Mouse (Mus musculus) neural tube, embryonic 14.5 days (tissue): ENCODE measurements at regions not wholly inside any gene's neighbourhood (a gene's known extent, or its start where the extent isn't known, plus 50 kb on each side); places are given as distances from the start of the nearest gene placed in this dataset.

Experiments
- ATAC-seq: fragments of 200-750 bp; cut with Nextera tagmentation; 2 replicates; pipeline ENCODE4 v1.8.0; 2017; ENCODE audit warnings: low read depth, mild to moderate bottlenecking, moderate TSS enrichment, moderate library complexity
- H3K27ac ChIP-seq: fragments of 300-500 bp; sonication (generic); 2 replicates; pipeline ENCODE4 v1.5.1; 2014; ENCODE audit warnings: low read depth, mild to moderate bottlenecking, control low read depth, low read length, moderate library complexity, mixed read lengths
- H3K27me3 ChIP-seq: fragments of 300-500 bp; sonication (generic); 2 replicates; pipeline ENCODE4 v1.6.1; 2014; ENCODE audit warnings: low read length; ENCODE audit not compliant: control insufficient read depth, insufficient read depth
- H3K36me3 ChIP-seq: fragments of 300-500 bp; sonication (generic); 2 replicates; pipeline ENCODE4 v1.6.1; 2014; ENCODE audit warnings: low read length, mixed read lengths; ENCODE audit not compliant: control insufficient read depth, insufficient read depth
- H3K4me1 ChIP-seq: fragments of 300-500 bp; sonication (generic); 2 replicates; pipeline ENCODE4 v1.6.1; 2014; ENCODE audit warnings: low read length; ENCODE audit not compliant: control insufficient read depth, insufficient read depth
- H3K4me2 ChIP-seq: fragments of 300-500 bp; sonication (generic); 2 replicates; pipeline ENCODE4 v1.6.1; 2014; ENCODE audit warnings: mild to moderate bottlenecking, low read depth, low read length, control low read depth
- H3K4me3 ChIP-seq: fragments of 300-500 bp; sonication (generic); 2 replicates; pipeline ENCODE4 v1.5.1; 2014; ENCODE audit warnings: low read depth, low read length, control low read depth, mixed read lengths
- H3K9ac ChIP-seq: fragments of 300-500 bp; sonication (generic); replicated peaks from 2 replicates; pipeline ENCODE4 v1.6.1; 2014; ENCODE audit warnings: low read depth, mild to moderate bottlenecking, control low read depth, low read length, mixed read lengths
- H3K9me3 ChIP-seq: fragments of 300-500 bp; sonication (generic); 2 replicates; pipeline ENCODE4 v1.6.1; 2016; ENCODE audit warnings: low read length; ENCODE audit not compliant: control insufficient read depth
- WGBS: fragments of 180-500 bp; shearing (Covaris S2); extraction: QIAGEN DNeasy Blood & Tissue Kit; methylation state at CpG from one replicate; pipeline ENCODE4 v1.1.7; 2014; 5-methylcytosine and 5-hydroxymethylcytosine counted together

GRCm38 (mm10) chr5:17006807-17007522, 215.4 kb downstream of the Gm28710 start:
- H3K27ac ChIP-seq: no peak overlapping the region
- no peak overlapping the region for H3K4me3 ChIP-seq
- WGBS: 66% methylated on average over 3 of the region's 3 CpGs
- H3K27me3 ChIP-seq: no peaks in the 10 kb centered on the region
- no peaks in the 10 kb centered on the region for H3K9me3 ChIP-seq
- no peak overlapping the region for H3K4me2 ChIP-seq
- ATAC-seq: no peak
- no peak overlapping the region for H3K9ac ChIP-seq
- H3K4me1 ChIP-seq: no peaks in the 10 kb centered on the region
- no peaks in the 10 kb centered on the region for H3K36me3 ChIP-seq

- Histone ChIP-seq H3K36me3 (no peaks in the 10 kb centered on the region), H3K4me1 (no peaks in the 10 kb centered on the region), H3K27ac (no peak overlapping the region), H3K9ac (no peak overlapping the region), H3K27me3 (no peaks in the 10 kb centered on the region), H3K4me2 (no peak overlapping the region), H3K4me3 (no peak overlapping the region), H3K9me3 (no peaks in the 10 kb centered on the region)
- ATAC-seq: no peak
These were observed 230.0 kb downstream of the Gm28710 start for GRCm38 (mm10) chr5:17021636-17022035.

- no peaks in the 10 kb centered on the region for H3K4me1 ChIP-seq
- no peak overlapping the region for H3K9ac ChIP-seq
- no peak for ATAC-seq
- H3K27ac ChIP-seq: no peak overlapping the region
- H3K4me2 ChIP-seq: no peak overlapping the region
- no peaks in the 10 kb centered on the region for H3K27me3 ChIP-seq
- H3K4me3 ChIP-seq: no peak overlapping the region
- no peaks in the 10 kb centered on the region for H3K9me3 ChIP-seq
- 54% methylated on average over 2 of the region's 2 CpGs for WGBS
- no peaks in the 10 kb centered on the region for H3K36me3 ChIP-seq
These were observed 262.3 kb downstream of the Gm28710 start for GRCm38 (mm10) chr5:17053935-17054334.

GRCm38 (mm10) chr5:17064565-17064964, 273.0 kb downstream of the Gm28710 start:
- no peak overlapping the region for H3K4me2 ChIP-seq
- no peak overlapping the region for H3K4me3 ChIP-seq
- ATAC-seq: no peak
- 93% methylated on average over 8 of the region's 8 CpGs for WGBS
- no peaks in the 10 kb centered on the region for H3K27me3 ChIP-seq
- H3K27ac ChIP-seq: no peak overlapping the region
- no peak overlapping the region for H3K9ac ChIP-seq
- H3K4me1 ChIP-seq: no peaks in the 10 kb centered on the region
- no peaks in the 10 kb centered on the region for H3K9me3 ChIP-seq
- H3K36me3 ChIP-seq: no peaks in the 10 kb centered on the region

GRCm38 (mm10) chr5:17080405-17080804, 288.8 kb downstream of the Gm28710 start:
- no peaks in the 10 kb centered on the region for H3K4me1 ChIP-seq
- H3K4me2 ChIP-seq: no peak overlapping the region
- 79% methylated on average over 1 of the region's 1 CpGs for WGBS
- H3K36me3 ChIP-seq: no peaks in the 10 kb centered on the region
- H3K9me3 ChIP-seq: no peaks in the 10 kb centered on the region
- H3K4me3 ChIP-seq: no peak overlapping the region
- no peaks in the 10 kb centered on the region for H3K27me3 ChIP-seq
- ATAC-seq: no peak
- H3K9ac ChIP-seq: no peak overlapping the region
- H3K27ac ChIP-seq: no peak overlapping the region

DNA sequence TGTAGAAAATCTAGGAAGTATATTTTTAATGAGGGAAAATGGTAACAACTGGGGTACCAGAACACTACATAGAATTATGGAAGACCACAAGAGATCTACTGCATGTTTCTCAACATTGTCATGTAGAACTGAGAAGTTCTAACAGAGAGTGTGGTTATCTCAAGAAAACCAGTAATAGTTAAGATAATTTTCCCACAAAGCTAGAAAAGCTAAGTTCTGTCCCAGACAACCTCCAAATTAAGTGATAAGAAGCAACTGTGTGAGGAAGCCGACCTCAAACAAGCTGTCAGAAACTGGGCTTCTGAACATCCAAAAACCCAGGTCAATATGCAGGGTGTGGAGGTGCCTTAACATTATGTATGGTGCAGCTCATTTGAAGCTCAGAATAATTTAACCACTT, 261.4 kb upstream of the Speer4f2 start:
- Histone ChIP-seq H3K4me2 (no peak overlapping the region), H3K9ac (no peak overlapping the region), H3K36me3 (no peaks in the 10 kb centered on the region), H3K4me1 (no peaks in the 10 kb centered on the region), H3K27me3 (no peaks in the 10 kb centered on the region), H3K4me3 (no peak overlapping the region), H3K9me3 (no peaks in the 10 kb centered on the region), H3K27ac (no peak overlapping the region)
- WGBS: 84% methylated on average over 1 of the region's 1 CpGs
- ATAC-seq: no peak

DNA sequence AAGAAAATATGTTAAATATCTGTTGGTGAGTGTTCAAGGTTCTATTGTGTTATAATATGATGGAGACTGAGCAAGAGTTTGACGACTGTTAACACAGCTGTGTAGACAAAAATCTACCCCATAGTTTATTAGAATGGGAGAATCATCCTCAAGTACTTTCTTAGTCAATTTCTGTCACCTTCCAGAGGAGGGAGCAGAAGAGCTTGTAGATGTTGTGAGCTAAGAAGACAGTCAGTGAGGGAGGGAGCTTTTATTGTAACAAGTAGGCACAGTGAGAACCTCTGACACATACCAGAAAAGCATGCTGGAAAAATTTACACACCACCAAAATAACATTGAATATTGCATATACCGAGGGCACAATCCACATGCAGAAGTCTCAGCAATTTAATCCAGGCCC, 261.0 kb upstream of the Speer4f2 start:
- no peak for ATAC-seq
- Histone ChIP-seq H3K4me2 (no peak overlapping the region), H3K9me3 (no peaks in the 10 kb centered on the region), H3K4me1 (no peaks in the 10 kb centered on the region), H3K27ac (no peak overlapping the region), H3K36me3 (no peaks in the 10 kb centered on the region), H3K4me3 (no peak overlapping the region), H3K27me3 (no peaks in the 10 kb centered on the region), H3K9ac (no peak overlapping the region)
- WGBS: 52% methylated on average over 2 of the region's 2 CpGs

GRCm38 (mm10) chr5:17115035-17115434, 257.9 kb upstream of the Speer4f2 start:
- H3K4me2 ChIP-seq: no peak overlapping the region
- no peak overlapping the region for H3K4me3 ChIP-seq
- H3K4me1 ChIP-seq: no peaks in the 10 kb centered on the region
- no peak overlapping the region for H3K27ac ChIP-seq
- no peaks in the 10 kb centered on the region for H3K27me3 ChIP-seq
- no peaks in the 10 kb centered on the region for H3K36me3 ChIP-seq
- H3K9me3 ChIP-seq: no peaks in the 10 kb centered on the region
- 81% methylated on average over 3 of the region's 3 CpGs for WGBS
- ATAC-seq: no peak
- H3K9ac ChIP-seq: no peak overlapping the region

GRCm38 (mm10) chr5:17116072-17116471, 256.9 kb upstream of the Speer4f2 start:
- Histone ChIP-seq H3K27ac (no peak overlapping the region), H3K9me3 (no peaks in the 10 kb centered on the region), H3K4me3 (no peak overlapping the region), H3K4me2 (no peak overlapping the region), H3K36me3 (no peaks in the 10 kb centered on the region), H3K9ac (no peak overlapping the region), H3K4me1 (no peaks in the 10 kb centered on the region), H3K27me3 (no peaks in the 10 kb centered on the region)
- WGBS: 78% methylated on average over 3 of the region's 3 CpGs
- no peak for ATAC-seq
